In the genomic region with DNA sequence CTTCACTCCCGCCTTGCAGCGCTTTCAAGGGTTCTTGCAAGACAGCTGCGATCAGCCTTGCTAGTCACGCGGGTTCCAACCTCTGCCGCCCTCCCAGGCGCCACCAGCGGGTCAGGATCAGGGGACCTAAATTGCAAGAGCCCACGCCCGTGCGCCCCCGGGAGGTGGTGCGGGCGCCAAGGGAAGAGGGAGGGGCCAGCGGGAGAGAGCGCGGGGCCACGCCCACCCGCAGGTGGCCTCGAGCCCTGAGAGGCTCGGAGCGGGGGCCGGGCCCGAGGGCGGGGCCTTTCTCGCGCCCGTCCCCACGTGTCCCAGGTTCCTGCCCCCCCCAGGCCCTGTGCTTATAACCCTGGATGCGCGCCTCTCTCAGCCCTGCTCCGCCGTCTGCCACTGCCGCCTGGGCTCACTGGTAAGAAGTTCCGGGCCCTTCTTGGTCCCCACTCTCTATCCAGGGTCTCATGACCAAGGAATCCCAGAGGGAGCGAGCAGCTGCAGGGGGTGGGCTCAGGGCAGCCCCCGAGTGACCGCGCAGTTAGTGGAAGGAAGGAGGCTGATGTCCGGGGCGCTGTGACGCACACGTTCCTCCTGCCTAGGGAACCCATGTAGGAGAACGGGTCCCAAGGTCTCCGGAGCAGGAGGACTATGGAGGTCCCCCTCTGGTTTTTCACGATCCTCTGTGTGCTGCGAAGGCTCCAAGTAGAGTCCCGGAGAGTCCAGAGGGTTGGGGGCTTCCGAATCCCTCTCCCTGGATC, we compare ENCODE assay signal across 8 mouse cellular contexts. TPM values are rescaled to one million over a fixed set of nuclear protein-coding genes. Genes with fewer than 3 reads are reported as not detected.
DNase-seq lines count a peak whose midpoint lies in the region; ATAC-seq and TF ChIP-seq lines count a peak whose summit lies in the region.

A gene (plus strand): TSS at position 277 of the 752 bp plus-strand sequence.

- intact Hi-C loops in heart, postnatal 10 days (cut with DNase I) = no loop called here

- no peaks in the 10 kb centered on the region for H3K27me3 ChIP-seq in CH12.LX (replicated peaks)
- H3K27me3 ChIP-seq in forebrain, embryonic 13.5 days = peaks cover 51% of the 10 kb centered on the region
- H3K27me3 ChIP-seq in liver, postnatal 0 days (ENCODE audit: insufficient read depth, low read length) = no peaks in the 10 kb centered on the region
- H3K27me3 ChIP-seq in neural tube, embryonic 14.5 days (ENCODE audit: control insufficient read depth, insufficient read depth, low read length) = peaks cover 27% of the 10 kb centered on the region

- H3K4me3 ChIP-seq in CH12.LX (replicated peaks in 1 of 3; ENCODE audit: low read depth in 2 of 3, low read length in 2 of 3, poor library complexity in 1 of 3) = peak within 1 kb of the TSS; percentile 61 to 74 (median 62)
- peak within 1 kb of the TSS; percentile 41 for H3K4me3 ChIP-seq in forebrain, embryonic 13.5 days
- H3K4me3 ChIP-seq in liver, postnatal 0 days (ENCODE audit: low read depth, low read length) = peak within 1 kb of the TSS; percentile 61
- H3K4me3 ChIP-seq in neural tube, embryonic 14.5 days (ENCODE audit: low read depth, low read length) = peak within 1 kb of the TSS; percentile 35

- peaks cover 14 to 66% of the 10 kb centered on the region in 2 experiments for H3K4me1 ChIP-seq in CH12.LX (ENCODE audit: control insufficient read depth in 1 of 2, insufficient read depth in 2 of 2)
- peaks cover 18% of the 10 kb centered on the region for H3K4me1 ChIP-seq in forebrain, embryonic 13.5 days
- peaks cover 10% of the 10 kb centered on the region for H3K4me1 ChIP-seq in liver, postnatal 0 days (ENCODE audit: insufficient read depth)
- peaks cover 8% of the 10 kb centered on the region; the same call in 1 of the 2 replicates for H3K4me1 ChIP-seq in neural tube, embryonic 14.5 days (ENCODE audit: control insufficient read depth, insufficient read depth, low read length)

- no peak for TF ChIP-seq EP300 in CH12.LX (IDR thresholded peaks at IDR 0.05; ENCODE audit: low read length)
- peak; percentile 15; the same call in 1 of the 2 replicates for TF ChIP-seq EP300 in liver, postnatal 0 days (IDR thresholded peaks at IDR 0.05; ENCODE audit: low read depth)

- TF ChIP-seq RAD21 in CH12.LX (IDR thresholded peaks at IDR 0.05; ENCODE audit: low read depth, low read length) = no peak

- peak within 1 kb of the TSS; percentile 80 for H3K4me2 ChIP-seq in CH12.LX (ENCODE audit: insufficient read depth, low read depth, poor library complexity, severe bottlenecking)
- peak within 1 kb of the TSS; percentile 83 for H3K4me2 ChIP-seq in forebrain, embryonic 13.5 days
- H3K4me2 ChIP-seq in liver, postnatal 0 days (ENCODE audit: low read depth, low read length) = peak within 1 kb of the TSS; percentile 82
- H3K4me2 ChIP-seq in neural tube, embryonic 14.5 days (ENCODE audit: low read depth, low read length) = peak within 1 kb of the TSS; percentile 83

- peak in 1 of 2 experiments; percentile 37; a peak in 1 of 4 replicates for TF ChIP-seq CTCF in CH12.LX (conservative IDR thresholded peaks at IDR 0.05 in 1 of 2, IDR thresholded peaks at IDR 0.05 in 1 of 2; ENCODE audit: low read depth in 2 of 2, low read length in 2 of 2)
- TF ChIP-seq CTCF in liver, postnatal 0 days (IDR thresholded peaks at IDR 0.05; ENCODE audit: low read depth) = peak; percentile 61

- 1% methylated on average over 49 of the region's 49 CpGs for WGBS in forebrain, embryonic 13.5 days
- WGBS in liver, postnatal 0 days (ENCODE audit: insufficient replicate concordance) = 1% methylated on average over 47 of the region's 49 CpGs
- WGBS in neural tube, embryonic 14.5 days = under 1% methylated on average over 42 of the region's 49 CpGs

- dilution Hi-C loops in CH12.LX (cut with MboI; ENCODE audit: extremely low pct_ligation_motif_present, extremely low pct_unique_long_range_greater_than_20kb, low sequenced_read_pairs) = no loop called here

- TF ChIP-seq POLR2A in CH12.LX (IDR thresholded peaks at IDR 0.05; ENCODE audit: low read depth, low read length) = peak; percentile 75

- peak within 1 kb of the TSS; percentile 42 for H3K9ac ChIP-seq in CH12.LX (ENCODE audit: insufficient read depth, low read depth)
- H3K9ac ChIP-seq in forebrain, embryonic 13.5 days = peak within 1 kb of the TSS; percentile 55
- peak within 1 kb of the TSS; percentile 86 for H3K9ac ChIP-seq in liver, postnatal 0 days (replicated peaks)
- peak within 1 kb of the TSS; percentile 48 for H3K9ac ChIP-seq in neural tube, embryonic 14.5 days (replicated peaks; ENCODE audit: low read depth, low read length)

- peaks cover 0 to 22% of the 10 kb centered on the region in 2 experiments for H3K36me3 ChIP-seq in CH12.LX (replicated peaks in 1 of 2; ENCODE audit: control insufficient read depth in 1 of 2, insufficient read depth in 1 of 2, low read length in 1 of 2)
- no peaks in the 10 kb centered on the region for H3K36me3 ChIP-seq in forebrain, embryonic 13.5 days (ENCODE audit: poor library complexity, severe bottlenecking)
- peaks cover 4% of the 10 kb centered on the region for H3K36me3 ChIP-seq in liver, postnatal 0 days (replicated peaks; ENCODE audit: insufficient read depth, low read length)
- no peaks in the 10 kb centered on the region for H3K36me3 ChIP-seq in neural tube, embryonic 14.5 days (ENCODE audit: control insufficient read depth, insufficient read depth, low read length)

- no peak within 1 kb of the TSS for H3K27ac ChIP-seq in CH12.LX (ENCODE audit: insufficient read depth, low read depth)
- H3K27ac ChIP-seq in forebrain, embryonic 13.5 days = no peak within 1 kb of the TSS
- H3K27ac ChIP-seq in liver, postnatal 0 days (ENCODE audit: low read depth) = peak within 1 kb of the TSS; percentile 92
- no peak within 1 kb of the TSS for H3K27ac ChIP-seq in neural tube, embryonic 14.5 days (ENCODE audit: low read depth, low read length)

- H3K9me3 ChIP-seq in CH12.LX (replicated peaks; ENCODE audit: low read length) = peaks cover 5% of the 10 kb centered on the region
- H3K9me3 ChIP-seq in forebrain, embryonic 13.5 days (replicated peaks) = peaks cover 4% of the 10 kb centered on the region
- H3K9me3 ChIP-seq in liver, postnatal 0 days (ENCODE audit: low read length) = no peaks in the 10 kb centered on the region
- H3K9me3 ChIP-seq in neural tube, embryonic 14.5 days (ENCODE audit: control insufficient read depth, low read length) = no peaks in the 10 kb centered on the region

- DNase-seq in CH12.LX (ENCODE audit: extremely low read depth) = peak; percentile 89
- peak; percentile 76 for DNase-seq in c-Kit-positive CD71-negative TER-119-negative erythroid progenitor cells, embryonic 14.5 days (ENCODE audit: low read depth)
- DNase-seq in heart, postnatal 10 days = peak; percentile 54 to 61
- peak; percentile 81 to 91 for DNase-seq in kidney, postnatal 4 days
- peak; percentile 90 for DNase-seq in liver, postnatal 0 days
- peak; percentile 76 for DNase-seq in testis, postnatal 14 days (ENCODE audit: low spot score)

- ATAC-seq in forebrain, embryonic 13.5 days = peak; percentile 67
- peak; percentile 79 for ATAC-seq in liver, postnatal 0 days
- ATAC-seq in neural tube, embryonic 14.5 days (ENCODE audit: low read depth) = peak; percentile 58

- in situ Hi-C loops in CH12.LX (cut with MboI; ENCODE audit: low pct_ligation_motif_present, low pct_unique_long_range_greater_than_20kb, low sequenced_read_pairs) = loop anchor here (5.0 to 25.0 kb wide), 2 partner anchors 38 to 408 kb away; no protein-coding TSS in a partner anchor

- no peaks in the 10 kb centered on the region for H3K79me2 ChIP-seq in CH12.LX (replicated peaks; ENCODE audit: control insufficient read depth, extremely low read depth, insufficient read depth, poor library complexity, severe bottlenecking)

TF ChIP-seq in CH12.LX, 34 proteins besides CTCF, POLR2A, EP300 and RAD21 (continues in another document):
- TF ChIP-seq SMC3 (IDR thresholded peaks at IDR 0.05; ENCODE audit: low read depth, low read length) = no peak
- TF ChIP-seq MAFK (IDR thresholded peaks at IDR 0.05; ENCODE audit: insufficient replicate concordance, low read length) = no peak
- peak; percentile 74 for TF ChIP-seq USF1 (IDR thresholded peaks at IDR 0.05; ENCODE audit: low read depth, low read length)
- TF ChIP-seq SIN3A (IDR thresholded peaks at IDR 0.05; ENCODE audit: low read length) = no peak
- TF ChIP-seq NELFE (IDR thresholded peaks at IDR 0.05; ENCODE audit: low read depth, low read length) = peak; percentile 69
- peak; percentile 23; the same call in 1 of the 2 replicates for TF ChIP-seq USF2 (conservative IDR thresholded peaks at IDR 0.05; ENCODE audit: low read depth, low read length)
- TF ChIP-seq RCOR1 (conservative IDR thresholded peaks at IDR 0.05; ENCODE audit: low read depth, low read length) = no peak
- peak; percentile 69; the same call in 1 of the 2 replicates for TF ChIP-seq MAZ (IDR thresholded peaks at IDR 0.05; ENCODE audit: low read depth, low read length)
- no peak for TF ChIP-seq JUND (conservative IDR thresholded peaks at IDR 0.05; ENCODE audit: low read depth, low read length)
- no peak for TF ChIP-seq PAX5 (IDR thresholded peaks at IDR 0.05; ENCODE audit: low read length)
- peak; percentile 95 for TF ChIP-seq MXI1 (IDR thresholded peaks at IDR 0.05; ENCODE audit: low read depth, low read length)
- TF ChIP-seq E2F4 (IDR thresholded peaks at IDR 0.05; ENCODE audit: insufficient replicate concordance, low read depth, low read length) = no peak
- no peak for TF ChIP-seq POLR2AphosphoS2 (IDR thresholded peaks at IDR 0.05; ENCODE audit: low read depth, low read length)
- TF ChIP-seq KAT2A (IDR thresholded peaks at IDR 0.05; ENCODE audit: insufficient replicate concordance, low read length) = no peak
- TF ChIP-seq JUN (IDR thresholded peaks at IDR 0.05; ENCODE audit: insufficient read depth, low read depth, low read length) = no peak
- TF ChIP-seq MEF2A (IDR thresholded peaks at IDR 0.05; ENCODE audit: borderline replicate concordance, low read depth, low read length) = 0 out of 2 replicates have a peak, but pooled peaks have one; percentile 12
- no peak for TF ChIP-seq ZC3H11A (IDR thresholded peaks at IDR 0.05; ENCODE audit: low read depth, low read length)
- TF ChIP-seq HCFC1 (IDR thresholded peaks at IDR 0.05; ENCODE audit: low read depth, low read length) = peak; percentile 29; the same call in 1 of the 2 replicates
- TF ChIP-seq IRF4 (IDR thresholded peaks at IDR 0.05; ENCODE audit: low read depth, low read length) = no peak; the same call in 1 of the 2 replicates
- no peak for TF ChIP-seq MYC (IDR thresholded peaks at IDR 0.05; ENCODE audit: low read depth, low read length)

RNA-seq across cellular contexts. Expression of the gene that starts here (rescaled TPM):
- total RNA-seq in CH12.LX (2012; rRNA removed) = 45.1 and 64.4 TPM in 2 replicates
- total RNA-seq in CH12.LX (2014; rRNA removed) = 87.8 and 97.4 TPM in 2 replicates
- polyA plus RNA-seq in CH12.LX (2012; ENCODE audit: insufficient read length, low read depth) = 204 and 211 TPM in 2 replicates
- 5.6 and 5.9 TPM in 2 replicates for polyA plus RNA-seq in forebrain, embryonic 13.5 days (2015; fragmentation: Nextera tagmentation; extraction: Ambion mirVana)
- 1 to 10 TPM; 3.4 to 4.2 TPM for total RNA-seq in heart, postnatal 10 days (2021)
- polyA plus RNA-seq in liver, postnatal 0 days (2015; fragmentation: Nextera tagmentation; extraction: Ambion mirVana) = 853 and 957 TPM in 2 replicates
- polyA plus RNA-seq in neural tube, embryonic 14.5 days (2014; fragmentation: Nextera tagmentation; extraction: Ambion mirVana) = 6.8 and 7.3 TPM in 2 replicates

Comparison
In these comparisons a context has a peak if more than half of its experiments do, and no peak if none do; other contexts are left out.
1. RNA of the gene that starts here (total RNA-seq): 45.1 to 97.4 TPM in CH12.LX; 3.4 to 4.2 TPM in heart, postnatal 10 days; every median in the first group is over 4 times any median in the second.
2. RNA of the gene that starts here (polyA plus RNA-seq): 853 to 957 TPM in liver, postnatal 0 days and 204 to 211 TPM in CH12.LX; 6.8 to 7.3 TPM in neural tube, embryonic 14.5 days and 5.6 to 5.9 TPM in forebrain, embryonic 13.5 days; every median in the first group is over 10 times any median in the second.
3. Peak in every context shown above with its lines, with median percentiles within 50 percentile points of each other: DNase-seq, H3K4me2 ChIP-seq, H3K4me3 ChIP-seq, H3K9ac ChIP-seq and ATAC-seq.